Mouse (Mus musculus): Measurements from ENCODE around the gene Selenbp1.
"Not testable (repeated sequence)": the region's sequence is repeated elsewhere in the genome, so short reads cannot be mapped to it uniquely, and the experiment has no call there.

Gene Selenbp1

GRCm38 (mm10) chr3:94930386-94931266, 2.2 kb upstream of the Selenbp1 start:
- in situ Hi-C loops (cut with MboI; ENCODE audit: low pct_unique_long_range_greater_than_20kb in 1 of 2, low sequenced_read_pairs in 2 of 2, unreplicated experiment in 1 of 2): not testable (repeated sequence)

GRCm38 (mm10) chr3:94931427-94932082, 1.3 kb upstream of the Selenbp1 start:
- in situ Hi-C loops (cut with MboI; ENCODE audit: low pct_unique_long_range_greater_than_20kb in 1 of 2, low sequenced_read_pairs in 2 of 2, unreplicated experiment in 1 of 2): not testable (repeated sequence)

- in situ Hi-C loops (cut with MboI; ENCODE audit: low pct_unique_long_range_greater_than_20kb in 1 of 2, low sequenced_read_pairs in 2 of 2, unreplicated experiment in 1 of 2): not testable (repeated sequence)
Observed at GRCm38 (mm10) chr3:94932279-94932678, 577 bp upstream of the Selenbp1 start.

- in situ Hi-C loops (cut with MboI; ENCODE audit: low pct_unique_long_range_greater_than_20kb in 1 of 2, low sequenced_read_pairs in 2 of 2, unreplicated experiment in 1 of 2): not testable (repeated sequence)
Observed at GRCm38 (mm10) chr3:94933604-94934003, 748 bp downstream of the Selenbp1 start.

GRCm38 (mm10) chr3:94934564-94934963, 1.7 kb downstream of the Selenbp1 start:
- in situ Hi-C loops (cut with MboI; ENCODE audit: low pct_unique_long_range_greater_than_20kb in 1 of 2, low sequenced_read_pairs in 2 of 2, unreplicated experiment in 1 of 2): not testable (repeated sequence)

- in situ Hi-C loops (cut with MboI; ENCODE audit: low pct_unique_long_range_greater_than_20kb in 1 of 2, low sequenced_read_pairs in 2 of 2, unreplicated experiment in 1 of 2): not testable (repeated sequence)
Observed at GRCm38 (mm10) chr3:94935332-94935731, 2.5 kb downstream of the Selenbp1 start.

GRCm38 (mm10) chr3:94936147-94936546, 3.3 kb downstream of the Selenbp1 start:
- in situ Hi-C loops (cut with MboI; ENCODE audit: low pct_unique_long_range_greater_than_20kb in 1 of 2, low sequenced_read_pairs in 2 of 2, unreplicated experiment in 1 of 2): not testable (repeated sequence)

- in situ Hi-C loops (cut with MboI; ENCODE audit: low pct_unique_long_range_greater_than_20kb in 1 of 2, low sequenced_read_pairs in 2 of 2, unreplicated experiment in 1 of 2): not testable (repeated sequence)
Observed at GRCm38 (mm10) chr3:94937194-94937593, 4.3 kb downstream of the Selenbp1 start.

GRCm38 (mm10) chr3:94940033-94940432, 7.2 kb downstream of the Selenbp1 start:
- in situ Hi-C loops (cut with MboI; ENCODE audit: low pct_unique_long_range_greater_than_20kb in 1 of 2, low sequenced_read_pairs in 2 of 2, unreplicated experiment in 1 of 2): not testable (repeated sequence)

GRCm38 (mm10) chr3:94942211-94942967, 9.5 kb downstream of the Selenbp1 start:
- in situ Hi-C loops (cut with MboI; ENCODE audit: low pct_unique_long_range_greater_than_20kb in 1 of 2, low sequenced_read_pairs in 2 of 2, unreplicated experiment in 1 of 2): not testable (repeated sequence)

GRCm38 (mm10) chr3:94943706-94944105, 10.8 kb downstream of the Selenbp1 start:
- in situ Hi-C loops (cut with MboI; ENCODE audit: low pct_unique_long_range_greater_than_20kb in 1 of 2, low sequenced_read_pairs in 2 of 2, unreplicated experiment in 1 of 2): not testable (repeated sequence)

GRCm38 (mm10) chr3:94948066-94948614, 15.3 kb downstream of the Selenbp1 start:
- in situ Hi-C loops (cut with MboI; ENCODE audit: low pct_unique_long_range_greater_than_20kb in 1 of 2, low sequenced_read_pairs in 2 of 2, unreplicated experiment in 1 of 2): no loop called here

- in situ Hi-C loops (cut with MboI; ENCODE audit: low pct_unique_long_range_greater_than_20kb in 1 of 2, low sequenced_read_pairs in 2 of 2, unreplicated experiment in 1 of 2): no loop called here
Observed at GRCm38 (mm10) chr3:94949645-94950044, 16.8 kb downstream of the Selenbp1 start.

- in situ Hi-C loops (cut with MboI; ENCODE audit: low pct_unique_long_range_greater_than_20kb in 1 of 2, low sequenced_read_pairs in 2 of 2, unreplicated experiment in 1 of 2): no loop called here
Observed at GRCm38 (mm10) chr3:94952806-94953205, 19.9 kb downstream of the Selenbp1 start.

GRCm38 (mm10) chr3:94953384-94953763, 20.5 kb downstream of the Selenbp1 start:
- in situ Hi-C loops (cut with MboI; ENCODE audit: low pct_unique_long_range_greater_than_20kb in 1 of 2, low sequenced_read_pairs in 2 of 2, unreplicated experiment in 1 of 2): no loop called here

GRCm38 (mm10) chr3:94953764-94954616, 21.1 kb downstream of the Selenbp1 start, which contains the start of gene Rfx5:
Gene Rfx5, plus strand, starts transcription at chr3:94954075.
- in situ Hi-C loops (cut with MboI; ENCODE audit: low pct_unique_long_range_greater_than_20kb in 1 of 2, low sequenced_read_pairs in 2 of 2, unreplicated experiment in 1 of 2): no loop called here

GRCm38 (mm10) chr3:94958295-94958694, 25.4 kb downstream of the Selenbp1 start:
- in situ Hi-C loops (cut with MboI; ENCODE audit: low pct_unique_long_range_greater_than_20kb in 1 of 2, low sequenced_read_pairs in 2 of 2, unreplicated experiment in 1 of 2): no loop called here

GRCm38 (mm10) chr3:94959871-94960270, 27.0 kb downstream of the Selenbp1 start:
- in situ Hi-C loops (cut with MboI; ENCODE audit: low pct_unique_long_range_greater_than_20kb in 1 of 2, low sequenced_read_pairs in 2 of 2, unreplicated experiment in 1 of 2): no loop called here

Data from mouse embryonic stem cell (cell line).